Mouse (Mus musculus) kidney, adult 9 months (tissue): ENCODE measurements around the gene Slc51a.

Experiments
- DNase-seq: peaks from one replicate; pipeline ENCODE4 v3.0.0; 2022

Slc51a gene

DNA sequence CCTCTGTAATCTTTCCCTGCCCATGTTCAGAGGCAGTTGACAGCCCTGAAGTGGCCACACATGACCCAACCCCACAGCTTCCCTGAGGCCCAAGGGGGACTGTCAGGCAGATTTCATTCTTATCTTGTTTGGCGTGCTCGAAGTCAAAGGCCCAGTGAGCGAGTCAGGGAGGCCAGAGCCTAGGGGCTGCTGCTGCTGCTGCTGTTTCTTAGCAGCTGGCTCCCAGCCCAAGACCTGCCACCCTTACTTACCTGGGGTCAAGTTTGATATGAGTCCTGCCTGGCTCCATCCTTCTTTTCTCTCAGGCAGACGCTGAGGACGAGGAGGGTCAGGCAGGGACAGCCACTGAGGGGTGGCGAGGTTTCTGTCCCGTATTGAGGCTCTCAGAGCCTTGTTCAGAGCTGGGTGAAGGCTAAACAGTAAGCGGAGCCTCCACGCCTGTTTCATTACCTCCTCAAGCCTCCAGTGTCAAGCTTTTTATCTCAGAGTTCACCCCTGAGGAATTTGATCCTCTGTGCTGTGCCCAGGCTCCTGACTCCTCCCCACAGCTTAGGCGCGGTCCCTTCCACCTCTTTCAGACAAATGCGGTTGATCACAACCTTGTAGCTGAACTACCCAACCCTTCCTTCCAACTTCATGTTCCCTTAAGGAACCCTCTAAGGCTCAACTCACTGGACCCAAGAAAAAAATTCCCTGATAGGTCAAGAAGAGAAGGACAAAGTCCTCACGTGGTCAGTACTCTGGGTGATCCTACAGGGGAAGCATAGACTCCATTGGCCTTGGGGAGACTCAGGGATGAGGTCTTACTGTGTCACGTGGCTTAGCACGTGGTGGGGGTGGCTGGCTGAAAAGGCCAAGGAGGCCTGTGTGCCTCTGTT is at the start of gene Slc51a:
Gene Slc51a, minus strand, starts transcription at position 646 of the 878 bp plus-strand sequence.
- DNase-seq: peak; percentile 92

DNA sequence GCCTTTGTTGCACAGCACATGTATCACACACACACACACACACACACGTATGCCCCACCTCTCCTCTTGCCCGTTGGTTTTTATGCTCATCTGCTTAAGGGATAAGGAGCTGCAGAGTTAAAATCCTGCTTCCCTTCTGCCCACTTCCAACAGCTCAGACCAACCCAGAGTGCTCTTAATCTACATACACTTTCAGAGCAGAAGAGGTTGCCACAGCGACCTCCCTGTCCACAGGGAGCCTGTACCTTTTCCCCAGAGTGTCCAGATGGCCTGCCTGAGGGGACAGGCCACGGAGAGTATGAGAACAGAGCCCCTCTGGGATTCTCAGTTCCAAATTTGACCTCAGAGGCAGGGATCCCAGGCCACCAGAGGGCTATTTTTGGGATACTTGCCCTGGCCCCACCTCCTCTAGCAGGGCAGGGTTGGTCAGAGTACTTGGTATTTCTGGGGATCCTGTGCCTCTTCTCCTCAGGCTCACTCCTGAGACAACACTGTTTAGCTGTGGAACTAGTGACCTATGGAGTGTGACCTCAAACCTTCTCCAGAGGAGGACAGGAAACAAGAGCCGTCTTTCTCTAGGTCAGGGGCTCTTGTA is 47.6 kb upstream of the Slc51a start:
- no peak for DNase-seq

DNA sequence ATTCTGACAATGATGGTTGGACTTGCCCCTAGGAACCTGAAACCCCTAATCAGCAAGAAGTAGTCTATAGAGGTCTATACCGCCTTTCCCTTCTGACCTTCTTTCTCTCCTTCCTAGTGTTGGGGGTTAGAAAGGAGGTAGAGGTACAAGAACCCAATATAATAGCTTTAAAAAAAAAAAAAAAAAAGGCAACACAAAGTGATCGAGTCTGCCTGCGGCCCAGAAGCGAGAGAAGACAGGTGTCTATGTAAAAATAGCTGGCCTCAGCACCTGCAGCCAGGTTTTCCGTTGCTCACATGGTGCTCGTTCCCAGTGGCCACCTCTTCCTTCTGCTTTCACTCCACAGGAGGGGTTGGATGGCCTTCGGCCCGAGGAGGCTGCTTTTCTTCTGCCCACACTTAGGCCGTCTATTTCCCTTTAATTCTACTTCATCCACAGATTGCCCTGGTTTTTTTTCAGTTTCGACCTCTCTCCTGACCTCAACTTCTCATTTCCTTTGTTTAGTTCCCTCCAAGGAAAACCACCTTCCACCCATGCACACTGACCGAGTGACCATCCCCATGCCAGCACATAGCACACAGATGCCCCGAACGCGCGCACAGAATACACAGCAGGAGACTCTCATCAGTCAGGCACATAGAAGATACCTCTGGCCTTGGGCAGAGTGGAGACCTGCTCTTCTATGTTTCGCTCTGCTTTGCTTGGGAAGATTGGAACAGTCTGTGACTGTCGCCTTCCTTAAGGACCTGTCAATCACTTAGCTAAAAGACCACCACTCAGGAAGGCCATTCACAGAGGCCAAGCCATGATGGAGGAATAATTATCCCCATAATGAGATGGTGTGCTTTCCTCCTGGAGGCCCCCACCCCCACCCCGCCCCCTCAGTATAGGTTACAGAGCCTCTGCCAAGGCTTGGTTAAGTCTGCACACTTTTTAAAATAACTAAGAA is 45.5 kb upstream of the Slc51a start:
- no peak for DNase-seq

DNA sequence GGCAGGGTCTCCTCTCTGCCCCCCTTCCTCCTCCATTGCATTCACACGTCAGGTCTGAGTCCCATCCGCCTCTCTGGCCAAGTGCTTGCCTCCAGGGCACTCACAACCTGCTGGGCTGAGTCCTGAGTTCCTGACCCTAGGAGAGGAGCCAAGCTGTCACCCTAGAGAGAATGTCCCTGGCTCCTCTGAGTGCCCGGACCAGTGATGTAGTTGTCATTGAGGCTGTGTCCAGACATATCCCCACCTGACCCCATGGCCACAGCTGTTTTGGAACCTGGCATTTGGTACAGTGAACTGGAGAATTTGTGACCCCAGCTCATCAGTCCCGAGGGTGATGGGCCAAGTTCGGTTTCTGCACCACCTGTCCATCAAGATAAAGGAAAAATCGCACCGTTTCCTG is 39.2 kb upstream of the Slc51a start:
- DNase-seq: no peak

DNA sequence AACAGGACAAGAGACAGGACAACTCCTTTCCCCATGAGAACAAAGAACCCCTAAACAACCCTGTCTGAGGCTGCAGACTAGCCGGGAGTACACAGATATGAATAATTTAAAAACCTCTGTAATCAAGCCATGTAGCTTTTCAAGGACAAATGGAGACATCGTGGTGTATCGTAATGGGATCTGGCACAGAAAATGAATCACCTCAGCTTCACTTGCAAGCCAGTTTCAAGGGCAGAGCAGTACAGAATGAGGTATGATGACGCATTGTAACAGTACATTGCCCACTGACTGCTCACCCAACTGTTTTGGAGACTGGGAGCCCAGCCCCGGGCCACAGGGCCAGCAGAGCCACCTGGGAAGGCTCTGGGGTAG is 36.6 kb upstream of the Slc51a start:
- no peak for DNase-seq

DNA sequence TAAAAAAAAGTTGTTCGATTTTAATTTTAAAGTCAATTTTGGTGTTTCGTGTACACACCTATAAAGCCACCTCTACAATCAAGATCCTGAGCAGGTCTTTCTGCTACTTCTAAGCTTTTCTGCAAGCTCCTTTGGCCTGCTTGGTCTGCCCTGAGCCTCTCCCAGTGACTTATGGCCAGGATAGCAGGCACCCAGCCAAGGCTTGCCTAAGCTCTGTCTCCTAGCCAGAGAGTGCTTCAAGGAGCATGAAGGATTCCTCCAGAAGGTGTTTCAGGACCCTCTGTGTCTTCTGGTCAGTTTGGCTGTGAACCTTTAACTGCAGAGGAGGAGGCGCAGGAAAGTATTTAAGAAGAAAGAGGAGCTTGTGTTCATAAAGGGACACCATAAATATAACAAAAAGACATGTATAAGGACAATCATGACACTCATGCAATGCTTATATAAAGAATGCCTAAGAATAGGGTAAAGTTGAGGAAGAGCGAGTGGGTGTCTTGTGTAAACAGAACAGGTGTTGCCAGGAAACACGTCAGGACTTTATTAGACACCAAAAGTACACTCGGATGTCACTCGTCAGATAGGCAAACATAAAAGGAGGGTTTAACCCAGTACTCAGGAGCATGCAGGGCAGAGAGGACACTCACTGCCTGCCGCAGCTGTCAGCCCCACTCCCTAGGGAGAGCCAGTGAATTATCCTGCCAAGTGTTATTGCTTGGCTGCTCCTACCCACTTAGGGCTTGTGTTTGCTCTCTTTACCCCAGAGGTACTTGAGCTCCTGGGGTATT is 36.0 kb upstream of the Slc51a start:
- DNase-seq: peak; percentile 46

DNA sequence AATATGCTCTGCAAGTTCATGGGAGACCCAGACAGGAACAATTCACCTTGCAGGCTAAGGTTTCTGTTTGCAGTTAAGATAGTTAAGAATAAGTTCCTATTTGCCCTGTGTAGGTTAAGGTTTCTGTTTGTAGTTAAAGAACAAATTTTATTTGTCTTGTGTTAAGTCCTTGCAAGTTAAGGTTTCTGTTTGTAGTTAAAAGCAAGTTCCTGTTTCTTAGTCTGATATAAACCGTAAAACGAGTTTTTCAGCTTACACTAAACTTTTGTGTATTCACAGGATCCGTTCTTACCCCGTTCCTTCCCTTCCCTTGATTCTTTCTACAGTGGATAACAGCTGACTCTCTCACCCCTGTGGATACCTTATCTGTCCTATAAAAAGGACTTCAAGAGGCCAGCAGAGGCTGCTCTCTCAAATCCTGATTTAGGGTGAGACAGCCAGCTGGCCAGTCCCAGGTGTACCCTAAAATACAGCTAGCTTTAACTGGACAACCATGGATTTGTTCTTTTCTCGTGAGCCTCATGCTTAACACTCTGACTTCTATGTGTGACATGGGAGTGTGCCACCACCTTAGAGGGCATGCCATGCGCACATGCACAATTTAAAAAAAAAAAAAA is 35.0 kb upstream of the Slc51a start:
- no peak for DNase-seq

DNA sequence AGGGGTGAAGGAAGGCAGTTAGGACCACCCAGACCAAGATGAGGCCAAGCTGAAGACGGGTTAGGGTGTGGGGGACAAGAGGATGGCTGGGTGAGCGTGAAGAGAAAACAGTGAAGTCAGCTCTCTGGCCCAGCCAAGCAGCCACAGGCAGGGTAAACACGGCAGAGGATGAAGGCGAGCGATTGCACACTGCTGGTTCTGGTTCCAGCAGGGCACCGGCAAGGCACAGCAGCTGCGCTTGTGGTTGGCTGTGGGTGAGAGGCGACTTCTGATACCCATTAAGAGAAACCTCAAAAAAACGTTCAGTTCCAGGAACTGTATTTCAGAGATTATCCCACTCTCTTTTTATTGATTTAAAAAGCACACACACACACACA is 32.7 kb upstream of the Slc51a start:
- DNase-seq: no peak

DNA sequence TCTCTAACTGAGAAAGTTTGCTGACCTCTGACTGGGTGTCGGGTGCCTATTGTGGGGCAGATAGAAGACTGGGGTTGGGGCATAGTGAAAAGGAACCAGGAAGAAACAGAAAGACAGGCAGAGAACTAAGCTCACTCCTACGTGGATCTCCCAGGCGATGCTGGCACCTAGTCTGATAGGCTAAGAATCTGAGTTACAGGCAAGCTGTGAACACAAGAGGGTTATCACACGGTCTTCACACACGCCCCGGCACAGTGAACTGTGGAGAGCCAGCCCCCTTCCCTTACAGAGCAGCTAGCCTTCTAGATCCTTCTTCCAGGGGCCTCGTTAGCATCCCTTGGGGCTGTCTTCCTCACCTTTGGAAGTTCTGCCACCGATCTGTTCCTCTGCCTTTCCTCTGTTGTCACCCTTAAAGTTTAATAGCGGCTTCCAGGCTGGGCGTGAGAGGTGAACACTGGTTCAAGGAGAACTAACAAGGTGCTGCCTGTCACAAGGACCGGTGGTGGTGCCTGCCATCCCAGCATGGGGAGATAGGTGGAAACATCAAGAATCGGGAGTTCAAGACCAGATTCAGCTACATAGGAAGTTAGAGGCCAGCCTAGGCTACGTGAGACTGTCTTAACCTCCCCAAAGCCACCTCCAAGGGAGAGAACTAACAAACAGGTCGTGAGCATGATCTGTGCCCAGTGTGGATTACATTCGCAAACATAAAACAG is 32.1 kb upstream of the Slc51a start:
- no peak for DNase-seq

DNA sequence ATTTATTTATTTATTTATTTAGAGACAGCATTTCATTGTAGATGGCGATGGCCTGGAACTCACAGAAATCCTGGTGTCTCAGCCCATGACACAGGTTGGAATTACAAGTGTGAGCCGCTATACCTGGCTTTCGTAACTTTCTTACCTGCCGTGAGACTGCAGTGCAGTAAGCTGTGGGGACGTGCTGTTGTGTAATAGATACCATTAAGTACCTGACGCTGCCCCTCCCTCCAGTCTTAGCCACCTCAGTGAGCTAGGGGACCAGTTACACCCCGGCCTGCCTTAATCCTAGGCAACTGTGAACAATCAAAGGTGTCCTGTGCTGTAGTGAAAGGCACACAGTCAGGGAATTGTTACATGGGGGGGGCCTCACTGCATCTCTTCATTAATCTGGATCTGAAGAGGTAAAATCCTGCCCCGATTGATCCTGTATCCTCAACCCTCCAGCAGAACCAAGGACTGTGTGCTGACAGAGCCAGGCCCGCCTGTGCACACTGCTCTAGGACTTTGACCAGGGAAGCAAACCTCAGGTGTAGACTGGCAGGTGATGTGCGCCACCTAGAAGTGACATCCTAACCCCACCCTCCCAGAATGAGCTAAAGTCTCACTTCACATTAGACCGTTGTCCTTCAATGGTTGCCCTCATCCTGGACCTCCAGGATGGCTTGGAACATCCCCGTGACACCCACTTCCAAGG is 30.3 kb upstream of the Slc51a start:
- DNase-seq: no peak

DNA sequence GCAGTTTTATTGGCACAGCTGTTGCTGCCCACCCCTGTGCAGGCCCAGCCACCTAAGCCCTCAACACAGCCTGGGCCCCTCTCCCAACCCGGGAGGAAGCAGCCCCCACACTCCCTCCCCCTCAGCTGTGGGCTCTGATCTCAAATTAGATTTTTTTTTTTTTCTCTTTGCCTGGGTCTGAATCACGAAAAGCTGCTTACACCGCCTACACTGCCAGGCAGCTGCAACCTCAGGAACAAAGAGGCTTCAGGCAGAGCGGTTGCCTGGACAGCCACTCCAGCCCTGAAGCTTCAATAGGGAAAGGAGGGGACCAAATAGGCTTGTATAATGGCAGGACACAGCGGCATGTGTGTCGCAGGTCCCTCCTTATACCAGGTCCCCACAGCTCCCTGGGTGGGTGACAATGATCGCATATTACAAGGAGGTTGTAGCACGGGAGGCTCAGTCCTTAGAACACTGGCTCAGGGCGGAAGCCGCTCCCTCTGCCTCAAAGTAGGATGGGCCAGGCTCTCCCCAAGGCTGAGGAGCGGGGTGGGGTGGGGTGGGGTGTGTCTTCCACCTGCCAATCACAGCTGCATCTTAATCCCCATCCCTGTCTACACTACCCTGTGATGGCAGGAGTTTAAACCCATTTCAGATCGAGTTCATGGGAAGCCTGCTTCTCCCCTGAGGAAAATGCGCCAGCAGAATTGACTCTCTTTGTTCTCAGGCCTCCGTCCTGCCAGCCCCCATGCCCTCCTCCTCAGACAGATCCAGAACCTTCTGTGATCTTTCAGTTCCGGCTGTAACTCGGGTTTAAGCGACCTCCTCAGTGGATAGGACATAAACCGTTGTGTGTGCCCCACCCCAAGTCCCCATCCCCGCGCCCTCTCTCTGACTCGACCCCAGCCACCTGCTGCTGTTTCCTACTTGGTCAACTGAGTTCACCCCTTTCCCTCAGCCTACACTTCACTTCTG is 28.6 kb upstream of the Slc51a start:
- no peak for DNase-seq

DNA sequence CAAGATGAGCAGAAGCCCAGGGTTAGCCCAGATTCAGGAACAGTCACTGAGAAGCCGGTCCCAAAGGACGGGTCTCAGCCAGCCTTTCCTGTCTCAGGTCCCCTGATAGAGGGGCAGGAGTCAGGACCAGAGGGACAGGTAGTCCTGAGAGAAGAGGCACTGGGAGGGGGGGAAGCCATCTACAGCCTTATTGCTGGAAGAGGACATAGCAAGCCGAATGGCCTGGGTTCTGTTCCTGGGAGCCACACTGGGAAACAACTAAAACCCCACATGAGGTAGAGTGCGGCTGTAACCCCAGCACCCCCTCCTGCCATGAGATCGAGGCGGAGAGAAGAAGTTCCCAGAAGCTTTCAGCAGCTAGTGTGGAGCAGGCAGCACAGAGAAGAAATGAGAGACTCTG is 26.3 kb upstream of the Slc51a start:
- no peak for DNase-seq

DNA sequence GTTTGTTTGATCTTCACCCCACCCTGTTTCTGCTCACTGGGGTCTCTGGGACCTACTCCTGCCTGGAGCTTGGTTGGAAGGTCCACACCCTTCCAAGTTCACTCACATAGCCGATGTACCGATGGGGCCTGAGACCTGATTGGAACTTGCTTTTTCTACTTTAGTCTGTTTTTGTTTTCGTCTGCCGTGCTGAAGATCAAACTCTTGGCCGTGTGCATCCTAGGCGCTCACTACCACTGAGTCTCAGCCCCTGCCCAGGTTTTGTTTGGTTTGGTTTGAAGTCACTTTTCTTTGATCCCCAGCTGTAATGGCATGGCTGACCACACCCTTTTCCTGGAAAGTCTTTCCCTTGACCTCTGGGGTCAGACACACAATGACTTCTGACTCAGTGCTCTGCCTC is 25.7 kb upstream of the Slc51a start:
- no peak for DNase-seq

DNA sequence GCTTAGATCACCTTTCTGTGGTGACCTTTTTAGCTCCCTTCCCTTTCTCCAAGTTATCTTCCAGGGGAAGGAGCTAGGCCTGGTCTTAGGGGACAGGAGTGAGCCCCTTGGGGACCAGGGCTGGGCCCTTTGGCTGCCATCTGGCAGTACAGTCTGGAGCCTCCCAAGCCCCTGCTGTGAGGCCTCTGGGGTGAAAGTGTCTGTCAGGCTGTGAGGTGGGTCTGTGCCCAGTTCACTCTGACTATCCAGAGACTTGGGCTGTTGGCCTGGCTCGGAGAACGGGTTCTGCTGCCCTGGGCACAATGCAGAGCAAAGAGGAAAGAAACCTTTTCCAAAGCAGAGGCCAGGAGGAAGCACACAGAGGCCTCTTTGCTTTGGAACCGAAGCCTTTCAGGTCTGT is 25.2 kb upstream of the Slc51a start:
- no peak for DNase-seq

DNA sequence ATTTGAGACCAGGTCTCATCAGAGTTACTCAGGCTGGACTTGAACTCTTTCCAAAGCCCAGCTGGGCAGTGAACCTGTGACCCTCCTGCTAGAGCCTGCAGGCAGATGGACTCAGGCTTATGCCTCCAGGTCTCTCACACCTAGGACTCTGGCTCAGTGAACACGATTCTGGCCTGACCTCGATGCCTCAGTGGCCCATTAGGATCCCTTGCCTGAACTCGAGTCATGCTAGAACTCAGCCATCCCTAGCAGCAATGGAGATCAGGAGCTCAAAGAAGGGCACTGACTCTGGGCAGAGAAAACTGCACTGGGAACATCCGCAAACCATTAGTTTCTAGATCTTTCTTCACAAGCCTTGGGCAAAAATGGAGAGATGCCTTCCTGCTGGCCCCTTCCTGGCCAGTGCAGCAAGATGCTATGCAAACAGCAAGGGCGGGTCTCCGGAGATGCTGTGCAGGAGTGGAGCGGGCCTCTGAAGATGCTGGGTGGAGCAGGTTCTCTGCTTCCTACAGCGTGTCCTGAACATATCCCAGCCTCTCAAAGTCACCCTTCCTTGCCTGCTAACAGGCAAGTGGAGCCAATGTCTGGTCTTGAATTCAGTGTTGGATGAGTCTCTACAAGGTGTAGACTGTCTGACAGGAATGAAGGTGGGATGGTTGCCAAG is 24.3 kb upstream of the Slc51a start:
- DNase-seq: no peak

DNA sequence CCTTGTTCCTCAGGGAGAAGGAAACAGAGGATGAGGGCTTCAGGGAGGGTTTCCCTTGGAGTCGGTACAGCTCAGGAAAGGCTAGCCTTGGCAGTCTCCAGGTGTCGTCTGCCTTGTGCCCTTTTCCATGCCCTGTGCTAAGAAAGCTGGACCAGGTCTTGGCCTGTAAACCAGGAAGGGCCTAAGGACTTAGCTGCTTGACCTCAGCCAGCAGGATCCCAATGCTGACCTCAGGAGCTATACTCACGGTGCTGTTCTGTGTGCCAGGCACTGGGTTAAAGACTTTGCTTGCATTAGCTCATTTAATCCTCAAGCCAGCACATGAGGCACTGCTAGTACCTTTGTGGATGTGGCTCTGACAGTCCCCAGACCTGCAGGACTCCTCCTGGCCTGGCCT is 23.7 kb upstream of the Slc51a start:
- DNase-seq: no peak

DNA sequence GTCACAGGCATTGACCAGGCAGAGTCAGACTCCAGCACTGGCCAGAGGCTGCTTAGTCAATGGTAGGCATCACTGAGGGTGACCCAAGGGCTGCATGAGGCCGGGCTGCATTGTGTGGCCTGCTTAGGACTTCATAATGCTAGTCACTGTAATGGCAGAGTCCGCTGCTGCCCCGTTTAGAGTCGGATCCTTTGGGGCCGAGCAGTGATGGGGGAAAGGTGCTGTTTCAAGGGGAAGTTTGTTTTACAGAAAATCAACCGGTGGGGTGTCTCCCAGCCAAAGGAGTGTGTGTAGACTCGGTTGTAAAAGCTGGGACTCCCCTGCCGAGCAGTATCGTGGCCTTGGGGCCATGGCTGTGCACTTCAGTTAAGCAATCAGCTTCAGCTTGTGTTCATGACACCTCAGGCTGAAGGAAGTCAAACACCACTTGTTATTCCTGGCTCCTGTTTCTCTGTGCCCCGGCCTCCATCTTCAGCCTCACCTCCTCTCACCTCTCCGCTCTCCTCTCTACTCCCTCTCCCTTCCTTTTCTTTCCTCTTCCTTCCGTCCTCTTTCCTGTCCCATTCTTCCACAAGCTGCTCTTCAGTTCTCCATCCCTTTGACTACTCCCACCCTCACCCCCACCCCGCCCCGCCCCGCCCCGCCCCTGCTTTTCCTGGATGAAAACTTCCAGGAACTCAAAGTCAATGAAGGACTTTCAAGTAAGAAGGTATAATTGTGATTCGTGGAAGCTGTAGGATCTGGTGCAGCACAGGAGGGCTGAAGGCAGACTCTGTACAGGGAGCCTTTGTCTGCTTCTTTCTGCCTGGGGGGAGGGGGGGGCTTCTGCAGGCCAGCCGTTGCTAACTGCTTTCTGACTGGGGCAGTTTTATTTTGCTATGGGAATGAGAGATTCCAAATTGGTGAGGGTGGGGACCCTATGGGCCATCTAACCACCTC is 23.0 kb upstream of the Slc51a start:
- DNase-seq: no peak
